Mouse (Mus musculus): ENCODE results near the gene Map7d2. TPM values are rescaled to one million over a fixed set of nuclear protein-coding genes. Genes with fewer than 3 reads are reported as not detected.
"Not testable (repeated sequence)": the region's sequence is repeated elsewhere in the genome, so short reads cannot be mapped to it uniquely, and the experiment has no call there.

Gene Map7d2
- polyA plus RNA-seq, 1 experiment: 0.23 TPM

DNA sequence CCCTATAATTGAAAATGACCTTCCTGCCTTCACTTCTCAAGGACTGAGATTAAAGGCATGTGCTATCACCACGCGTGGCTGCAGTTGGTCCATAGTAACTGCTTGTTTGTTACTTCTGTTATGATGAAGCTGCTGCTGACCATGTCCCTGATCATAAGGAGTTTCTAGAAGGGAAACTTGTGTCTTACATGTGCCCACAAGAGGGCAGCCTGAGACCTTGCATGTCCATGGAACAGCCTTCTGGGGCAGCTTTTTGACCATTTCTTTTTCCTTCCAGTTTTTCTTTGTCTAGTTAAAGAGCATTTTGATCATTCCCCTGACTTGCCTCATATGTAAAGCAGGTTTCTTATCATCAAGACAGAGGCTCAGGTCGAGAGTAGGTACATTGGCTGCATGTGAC lies 27.8 kb downstream of the Map7d2 start:
- no peak overlapping the region for H3K27ac ChIP-seq (ENCODE audit: insufficient read depth, low read length)
- H3K4me1 ChIP-seq (ENCODE audit: control insufficient read depth, insufficient read depth, low read length): no peaks in the 10 kb centered on the region
- no peak overlapping the region for H3K4me3 ChIP-seq (ENCODE audit: insufficient read depth, low read length)
- no peak for TF ChIP-seq POLR2A (IDR thresholded peaks at IDR 0.05; ENCODE audit: low read depth, low read length)
- TF ChIP-seq CTCF (IDR thresholded peaks at IDR 0.05; ENCODE audit: borderline replicate concordance, insufficient read depth, low read length): peak; percentile 24; the same call in 1 of the 2 replicates

DNA sequence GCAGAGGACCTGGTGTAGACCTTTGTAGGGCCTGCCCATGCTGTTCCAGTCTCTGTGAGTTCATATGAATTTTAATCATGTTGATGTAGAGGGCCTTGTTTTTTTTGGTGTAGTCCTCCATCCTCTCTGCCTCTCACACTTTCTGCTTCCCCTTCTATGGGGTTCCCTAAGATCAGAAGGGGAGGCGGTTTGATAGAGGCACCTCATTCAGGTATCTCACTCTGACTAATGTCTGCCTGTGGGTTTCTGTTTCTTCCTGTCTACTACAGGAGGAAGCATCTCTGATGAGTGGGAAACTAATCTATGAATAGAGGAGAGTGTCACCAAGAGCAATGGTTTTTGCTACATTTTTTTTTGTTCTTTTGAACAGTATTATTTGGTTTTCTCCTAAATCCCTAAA lies 32.8 kb downstream of the Map7d2 start:
- H3K4me1 ChIP-seq (ENCODE audit: control insufficient read depth, insufficient read depth, low read length): no peaks in the 10 kb centered on the region
- no peak overlapping the region for H3K27ac ChIP-seq (ENCODE audit: insufficient read depth, low read length)
- no peak for TF ChIP-seq POLR2A (IDR thresholded peaks at IDR 0.05; ENCODE audit: low read depth, low read length)
- TF ChIP-seq CTCF (IDR thresholded peaks at IDR 0.05; ENCODE audit: borderline replicate concordance, insufficient read depth, low read length): no peak
- no peak overlapping the region for H3K4me3 ChIP-seq (ENCODE audit: insufficient read depth, low read length)

GRCm38 (mm10) chrX:159459006-159459654 lies 44.8 kb downstream of the Map7d2 start:
- Histone ChIP-seq H3K4me1 (ENCODE audit: control insufficient read depth, insufficient read depth, low read length) (no peaks in the 10 kb centered on the region), H3K4me3 (ENCODE audit: insufficient read depth, low read length) (no peak overlapping the region), H3K27ac (ENCODE audit: insufficient read depth, low read length) (no peak overlapping the region)
- TF ChIP-seq POLR2A (IDR thresholded peaks at IDR 0.05; ENCODE audit: low read depth, low read length): no peak
- no peak for TF ChIP-seq CTCF (IDR thresholded peaks at IDR 0.05; ENCODE audit: borderline replicate concordance, insufficient read depth, low read length)

DNA sequence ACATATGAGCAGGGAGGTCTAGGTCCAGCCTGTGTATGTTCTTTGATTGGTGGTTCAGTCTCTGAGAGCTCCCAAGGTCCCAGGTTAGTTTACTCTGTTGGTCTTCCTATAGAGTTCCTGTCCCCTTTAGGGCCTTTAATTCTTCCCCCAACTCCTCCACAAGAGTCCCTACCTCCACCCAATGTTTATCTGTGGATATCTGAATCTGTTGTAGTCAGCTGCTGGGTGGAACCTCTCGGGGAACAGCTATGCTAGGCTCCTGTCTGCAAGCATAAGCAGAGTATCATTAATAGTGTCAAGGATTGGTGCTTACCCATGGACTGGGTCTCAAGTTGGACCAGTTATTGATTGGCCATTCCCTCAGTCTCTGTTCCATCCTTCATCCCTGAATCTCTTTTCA lies 60.4 kb downstream of the Map7d2 start:
- TF ChIP-seq CTCF (IDR thresholded peaks at IDR 0.05; ENCODE audit: borderline replicate concordance, insufficient read depth, low read length): no peak
- TF ChIP-seq POLR2A (IDR thresholded peaks at IDR 0.05; ENCODE audit: low read depth, low read length): no peak
- no peak overlapping the region for H3K4me3 ChIP-seq (ENCODE audit: insufficient read depth, low read length)
- no peaks in the 10 kb centered on the region for H3K4me1 ChIP-seq (ENCODE audit: control insufficient read depth, insufficient read depth, low read length)
- no peak overlapping the region for H3K27ac ChIP-seq (ENCODE audit: insufficient read depth, low read length)

DNA sequence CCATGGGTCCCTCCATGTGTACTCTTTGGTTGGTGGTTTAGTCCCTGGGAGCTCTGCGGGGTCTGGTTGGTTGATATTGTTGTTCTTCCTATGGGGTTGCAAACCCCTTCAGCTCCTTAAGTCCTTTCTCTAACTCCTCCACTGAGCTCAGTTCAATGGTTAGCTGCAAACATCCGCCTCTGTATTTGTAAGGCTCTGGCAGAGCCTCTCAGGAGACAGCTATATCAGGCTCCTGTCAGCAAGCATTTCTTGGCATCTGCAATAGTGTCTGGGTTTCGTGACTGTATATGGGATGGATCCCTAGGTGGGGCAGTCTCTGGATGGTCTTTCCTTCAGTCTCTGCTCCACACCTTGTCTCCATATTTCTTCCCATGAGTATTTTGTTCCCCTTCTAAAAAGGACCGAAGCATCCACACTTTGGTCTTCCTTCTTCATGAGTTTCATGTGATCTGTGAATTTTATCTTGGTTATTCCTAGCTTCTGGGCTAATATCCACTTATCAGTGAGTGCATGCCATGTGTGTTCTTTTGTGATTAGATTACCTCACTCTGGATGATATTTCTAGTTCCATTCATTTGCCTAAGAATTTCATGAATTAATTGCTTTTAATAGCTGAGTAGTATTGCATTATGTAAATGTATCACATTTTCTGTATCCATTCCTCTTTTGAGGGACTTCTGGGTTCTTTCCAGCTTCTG lies 64.0 kb downstream of the Map7d2 start:
- H3K4me1 ChIP-seq (ENCODE audit: control insufficient read depth, insufficient read depth, low read length); H3K4me3 ChIP-seq (ENCODE audit: insufficient read depth, low read length); H3K27ac ChIP-seq (ENCODE audit: insufficient read depth, low read length): not testable (repeated sequence)

GRCm38 (mm10) chrX:159484247-159484646 lies 69.9 kb downstream of the Map7d2 start:
- TF ChIP-seq CTCF (IDR thresholded peaks at IDR 0.05; ENCODE audit: borderline replicate concordance, insufficient read depth, low read length) (no peak), POLR2A (IDR thresholded peaks at IDR 0.05; ENCODE audit: low read depth, low read length) (no peak)
- no peaks in the 10 kb centered on the region for H3K4me1 ChIP-seq (ENCODE audit: control insufficient read depth, insufficient read depth, low read length)
- H3K27ac ChIP-seq (ENCODE audit: insufficient read depth, low read length): no peak overlapping the region
- no peak overlapping the region for H3K4me3 ChIP-seq (ENCODE audit: insufficient read depth, low read length)

DNA sequence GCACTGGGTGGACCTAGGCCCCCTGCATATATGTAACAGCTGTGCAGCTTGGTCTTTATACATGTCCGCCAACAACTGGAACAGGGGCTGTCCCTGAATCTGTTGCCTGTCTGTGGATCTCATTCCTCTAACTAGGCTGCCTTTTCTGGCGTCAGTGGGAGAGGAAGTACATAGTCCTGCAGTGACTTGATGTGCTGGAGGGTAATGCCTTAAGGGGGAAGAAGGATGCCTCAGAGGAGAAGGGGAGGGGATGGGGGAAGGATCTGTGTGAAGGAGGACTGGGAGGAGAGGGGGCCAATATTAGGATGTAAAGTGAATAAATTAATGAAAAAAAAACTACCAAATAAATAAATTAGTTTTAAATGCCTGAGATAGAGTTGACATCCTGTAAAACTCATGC lies 88.8 kb downstream of the Map7d2 start:
- no peak for TF ChIP-seq CTCF (IDR thresholded peaks at IDR 0.05; ENCODE audit: borderline replicate concordance, insufficient read depth, low read length)
- no peak overlapping the region for H3K27ac ChIP-seq (ENCODE audit: insufficient read depth, low read length)
- no peak overlapping the region for H3K4me3 ChIP-seq (ENCODE audit: insufficient read depth, low read length)
- H3K4me1 ChIP-seq (ENCODE audit: control insufficient read depth, insufficient read depth, low read length): no peaks in the 10 kb centered on the region

DNA sequence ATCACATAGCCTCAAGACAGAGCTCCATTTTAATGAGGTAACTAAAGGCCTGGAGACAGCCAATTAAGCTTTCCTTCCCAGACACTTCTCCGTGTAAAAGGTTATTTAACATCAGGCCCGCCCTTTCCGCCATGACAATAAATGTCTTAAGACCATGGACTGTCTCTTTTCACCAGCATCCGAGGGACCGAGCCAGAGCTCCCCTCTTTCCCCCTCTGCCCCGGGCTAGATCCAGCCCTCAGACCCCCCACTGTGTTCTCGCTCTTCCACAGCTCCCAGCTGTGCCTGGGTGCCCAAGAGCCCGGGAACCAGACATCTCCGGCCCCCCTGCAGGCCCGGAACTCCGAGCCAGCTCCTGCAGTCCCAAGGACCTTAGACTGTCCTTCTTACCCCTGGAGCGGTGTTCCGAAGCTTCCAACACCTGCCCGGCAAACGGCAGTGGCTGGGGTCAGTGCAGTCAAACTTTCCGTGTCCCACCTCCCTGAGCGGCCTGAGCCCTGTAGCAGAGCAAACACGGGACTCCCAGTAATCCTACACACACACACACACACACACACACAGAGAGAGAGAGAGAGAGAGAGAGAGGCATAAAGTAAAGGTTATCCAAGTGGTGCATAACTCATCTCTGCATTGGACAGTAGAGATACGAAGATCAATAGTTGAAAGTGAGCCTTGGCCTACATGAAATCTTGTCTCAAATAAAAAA lies 94.1 kb downstream of the Map7d2 start:
- no peak for TF ChIP-seq POLR2A (IDR thresholded peaks at IDR 0.05; ENCODE audit: low read depth, low read length)
- TF ChIP-seq CTCF (IDR thresholded peaks at IDR 0.05; ENCODE audit: borderline replicate concordance, insufficient read depth, low read length): no peak
- no peak overlapping the region for H3K27ac ChIP-seq (ENCODE audit: insufficient read depth, low read length)
- no peaks in the 10 kb centered on the region for H3K4me1 ChIP-seq (ENCODE audit: control insufficient read depth, insufficient read depth, low read length)
- H3K4me3 ChIP-seq (ENCODE audit: insufficient read depth, low read length): no peak overlapping the region

DNA sequence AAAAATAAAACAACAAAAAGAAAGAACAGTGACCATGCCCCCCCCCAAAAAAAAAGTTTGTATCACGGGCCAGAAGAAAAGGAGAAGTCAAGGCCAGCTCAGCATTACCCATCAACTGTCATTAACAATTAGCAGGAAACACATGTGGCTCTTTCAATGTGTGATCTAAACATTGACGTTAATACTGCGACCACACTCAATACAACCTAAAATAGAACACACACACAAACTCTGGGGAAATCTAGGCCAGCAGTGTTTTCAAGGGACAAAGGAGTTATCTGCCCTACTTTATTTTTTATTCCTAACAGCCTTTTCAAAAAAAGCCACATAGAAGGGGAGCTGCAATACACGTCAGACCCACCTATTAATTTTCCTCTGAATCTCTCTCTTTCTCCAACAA lies 94.7 kb downstream of the Map7d2 start:
- no peak for TF ChIP-seq CTCF (IDR thresholded peaks at IDR 0.05; ENCODE audit: borderline replicate concordance, insufficient read depth, low read length)
- TF ChIP-seq POLR2A (IDR thresholded peaks at IDR 0.05; ENCODE audit: low read depth, low read length): no peak
- no peaks in the 10 kb centered on the region for H3K4me1 ChIP-seq (ENCODE audit: control insufficient read depth, insufficient read depth, low read length)
- no peak overlapping the region for H3K27ac ChIP-seq (ENCODE audit: insufficient read depth, low read length)
- H3K4me3 ChIP-seq (ENCODE audit: insufficient read depth, low read length): no peak overlapping the region
